ENCODE assay signal across 28 mouse cellular contexts in the genomic region with DNA sequence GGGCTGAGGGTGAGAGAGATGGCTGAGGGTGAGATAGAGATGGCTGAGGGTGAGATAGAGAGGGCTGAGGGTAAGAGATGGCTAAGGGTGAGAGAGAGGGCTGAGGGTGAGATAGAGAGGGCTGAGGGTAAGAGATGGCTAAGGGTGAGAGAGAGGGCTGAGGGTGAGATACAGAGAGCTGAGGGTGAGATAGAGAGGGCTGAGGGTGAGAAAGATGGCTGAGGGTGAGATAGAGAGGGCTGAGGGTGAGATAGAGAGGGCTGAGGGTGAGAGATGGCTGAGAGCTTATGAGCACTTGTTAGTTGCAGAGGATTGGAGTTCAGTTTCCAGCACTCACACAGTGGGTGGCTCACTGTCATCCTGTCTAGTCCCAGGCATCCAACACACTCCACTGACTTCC. TPM values are rescaled to one million over a fixed set of nuclear protein-coding genes. Genes with fewer than 3 reads are reported as not detected.
DNase-seq lines count a peak whose midpoint lies in the region; ATAC-seq and TF ChIP-seq lines count a peak whose summit lies in the region.
"Had no signal": no experiment of that assay in that cellular context is flagged by ENCODE, and none has a peak within 500 bp of the region (broad histone marks: within the 10 kb centered on the region; RNA-seq: fewer than 3 reads in every experiment).

No protein-coding gene starts in this region.

- H3K36me3 ChIP-seq in liver, embryonic 11.5 days (ENCODE audit: control insufficient read depth, insufficient read depth, low read length), result no peaks in the 10 kb centered on the region
- H3K36me3 ChIP-seq in liver, postnatal 0 days (replicated peaks; ENCODE audit: insufficient read depth, low read length), result no peaks in the 10 kb centered on the region
- no peaks in the 10 kb centered on the region for H3K36me3 ChIP-seq in liver, embryonic 14.5 days (replicated peaks; ENCODE audit: control insufficient read depth, insufficient read depth, low read depth)
- H3K36me3 ChIP-seq: embryonic facial prominence, embryonic 10.5 days; embryonic facial prominence, embryonic 13.5 days; forebrain, embryonic 12.5 days; forebrain, embryonic 15.5 days; heart, embryonic 12.5 days; heart, embryonic 15.5 days; hindbrain, embryonic 10.5 days; hindbrain, embryonic 13.5 days had no signal

- TF ChIP-seq CTCF in liver, postnatal 0 days (IDR thresholded peaks at IDR 0.05; ENCODE audit: low read depth), result no peak
- TF ChIP-seq CTCF in liver, embryonic 14.5 days (IDR thresholded peaks at IDR 0.05; ENCODE audit: low read depth), result no peak

- ATAC-seq in liver, embryonic 11.5 days (replicated peaks; ENCODE audit: low FRiP score), result peak; percentile 84
- ATAC-seq in liver, postnatal 0 days, result no peak
- peak; percentile 83 for ATAC-seq in liver, embryonic 14.5 days (ENCODE audit: insufficient read depth)
- peak; percentile 52 for ATAC-seq in megakaryocyte progenitor cell, adult 5-6 weeks (replicated peaks; ENCODE audit: poor library complexity)
- ATAC-seq: forebrain, embryonic 15.5 days; hindbrain, embryonic 16.5 days; Patski had no signal

- no peak for DNase-seq in liver, embryonic 11.5 days (ENCODE audit: low spot score)
- DNase-seq in liver, postnatal 0 days, result no peak
- no peak for DNase-seq in liver, embryonic 14.5 days (ENCODE audit: low read depth in 3 of 3, low spot score in 3 of 3)
- no peak for DNase-seq in kidney, adult 11 months
- DNase-seq in adrenal gland, postnatal 36 days, result no peak
- DNase-seq: adrenal gland, adult 2 months; adrenal gland, postnatal 14 days; cerebellum, adult 11-12 months; cerebellum, adult 8-10 months; cerebellum, postnatal 10 days; cerebellum, postnatal 36 days; embryo, embryonic 11 days; gastrocnemius, postnatal 25 days; heart, adult 18-20 months; heart, postnatal 10 days; heart, postnatal 36 days had no signal

- no peak overlapping the region for H3K27ac ChIP-seq in liver, embryonic 11.5 days (ENCODE audit: low read depth, low read length)
- H3K27ac ChIP-seq in liver, postnatal 0 days (ENCODE audit: low read depth), result no peak overlapping the region
- no peak overlapping the region for H3K27ac ChIP-seq in liver, embryonic 14.5 days
- H3K27ac ChIP-seq: embryonic facial prominence, embryonic 10.5 days; embryonic facial prominence, embryonic 13.5 days; forebrain, embryonic 12.5 days; forebrain, embryonic 15.5 days; heart, embryonic 15.5 days; hindbrain, embryonic 10.5 days; hindbrain, embryonic 13.5 days had no signal

- H3K4me3 ChIP-seq in liver, embryonic 11.5 days (ENCODE audit: low read depth, low read length), result no peak overlapping the region
- no peak overlapping the region for H3K4me3 ChIP-seq in liver, postnatal 0 days (ENCODE audit: low read depth, low read length)
- H3K4me3 ChIP-seq in liver, embryonic 14.5 days (ENCODE audit: insufficient read depth in 1 of 2, low read depth in 2 of 2, low read length in 2 of 2), result no peak overlapping the region
- H3K4me3 ChIP-seq: embryonic facial prominence, embryonic 10.5 days; embryonic facial prominence, embryonic 13.5 days; erythroblast, embryonic 14.5 days; forebrain, embryonic 12.5 days; forebrain, embryonic 15.5 days; heart, embryonic 12.5 days; heart, embryonic 15.5 days; hindbrain, embryonic 10.5 days; hindbrain, embryonic 13.5 days had no signal

- H3K27me3 ChIP-seq in liver, embryonic 11.5 days (replicated peaks; ENCODE audit: control insufficient read depth, insufficient read depth, low read length), result no peaks in the 10 kb centered on the region
- no peaks in the 10 kb centered on the region for H3K27me3 ChIP-seq in liver, postnatal 0 days (ENCODE audit: insufficient read depth, low read length)
- no peaks in the 10 kb centered on the region for H3K27me3 ChIP-seq in liver, embryonic 14.5 days (ENCODE audit: control insufficient read depth, insufficient read depth, low read length)
- H3K27me3 ChIP-seq: embryonic facial prominence, embryonic 13.5 days; forebrain, embryonic 12.5 days; forebrain, embryonic 15.5 days; heart, embryonic 12.5 days; heart, embryonic 15.5 days; hindbrain, embryonic 13.5 days; Patski had no signal

- TF ChIP-seq EP300 in liver, postnatal 0 days (IDR thresholded peaks at IDR 0.05; ENCODE audit: low read depth), result no peak
- TF ChIP-seq EP300 in liver, embryonic 14.5 days (IDR thresholded peaks at IDR 0.05; ENCODE audit: low read depth), result peak; percentile 29; the same call in 1 of the 2 replicates

- no peak overlapping the region for H3K4me2 ChIP-seq in liver, embryonic 11.5 days
- H3K4me2 ChIP-seq in liver, postnatal 0 days (ENCODE audit: low read depth, low read length), result no peak overlapping the region
- H3K4me2 ChIP-seq in liver, embryonic 14.5 days (ENCODE audit: low read depth), result no peak overlapping the region
- H3K4me2 ChIP-seq: embryonic facial prominence, embryonic 13.5 days; forebrain, embryonic 12.5 days; forebrain, embryonic 15.5 days; heart, embryonic 12.5 days; heart, embryonic 15.5 days; hindbrain, embryonic 13.5 days had no signal

- no peak overlapping the region for H3K9ac ChIP-seq in liver, embryonic 11.5 days (ENCODE audit: low read depth, low read length)
- no peak overlapping the region for H3K9ac ChIP-seq in liver, postnatal 0 days (replicated peaks)
- H3K9ac ChIP-seq in liver, embryonic 14.5 days (replicated peaks), result no peak overlapping the region
- H3K9ac ChIP-seq: embryonic facial prominence, embryonic 13.5 days; forebrain, embryonic 12.5 days; forebrain, embryonic 15.5 days; heart, embryonic 12.5 days; heart, embryonic 15.5 days; hindbrain, embryonic 13.5 days had no signal

- no peaks in the 10 kb centered on the region for H3K9me3 ChIP-seq in liver, embryonic 11.5 days (ENCODE audit: control insufficient read depth, low read length)
- H3K9me3 ChIP-seq in liver, postnatal 0 days (ENCODE audit: low read length), result no peaks in the 10 kb centered on the region
- H3K9me3 ChIP-seq in liver, embryonic 14.5 days (ENCODE audit: control insufficient read depth, low read length), result no peaks in the 10 kb centered on the region
- H3K9me3 ChIP-seq: embryonic facial prominence, embryonic 10.5 days; embryonic facial prominence, embryonic 13.5 days; forebrain, embryonic 12.5 days; forebrain, embryonic 15.5 days; heart, embryonic 15.5 days; hindbrain, embryonic 10.5 days; hindbrain, embryonic 13.5 days had no signal

- H3K4me1 ChIP-seq in liver, embryonic 11.5 days (replicated peaks; ENCODE audit: control insufficient read depth, insufficient read depth, low read length), result no peaks in the 10 kb centered on the region
- H3K4me1 ChIP-seq in liver, postnatal 0 days (ENCODE audit: insufficient read depth), result no peaks in the 10 kb centered on the region
- peaks cover 2 to 17% of the 10 kb centered on the region in 2 experiments for H3K4me1 ChIP-seq in liver, embryonic 14.5 days (replicated peaks; ENCODE audit: control insufficient read depth in 2 of 2, insufficient read depth in 2 of 2, low read length in 1 of 2)
- H3K4me1 ChIP-seq: embryonic facial prominence, embryonic 10.5 days; embryonic facial prominence, embryonic 13.5 days; forebrain, embryonic 12.5 days; forebrain, embryonic 15.5 days; heart, embryonic 12.5 days; hindbrain, embryonic 10.5 days; hindbrain, embryonic 13.5 days had no signal

RNA-seq across cellular contexts. Expression of a gene that starts 19.4 kb away (rescaled TPM):
- polyA plus RNA-seq in liver, embryonic 11.5 days (2014; fragmentation: Nextera tagmentation; extraction: Ambion mirVana), result 143 and 157 TPM in 2 replicates
- 32.6 and 33.3 TPM in 2 replicates for polyA plus RNA-seq in liver, postnatal 0 days (2015; fragmentation: Nextera tagmentation; extraction: Ambion mirVana)
- polyA plus RNA-seq in liver, embryonic 14.5 days (2012; rRNA removed), result 77.5 and 115 TPM in 2 replicates
- 49.2 and 57.2 TPM in 2 replicates for polyA plus RNA-seq in liver, embryonic 14.5 days (2014; fragmentation: Nextera tagmentation; extraction: Ambion mirVana)
- 283 and 299 TPM in 2 replicates for total RNA-seq in megakaryocyte progenitor cell, adult 5-6 weeks (2015)
- total RNA-seq in megakaryocyte progenitor cell, adult 5-6 weeks (2017), result 415 and 496 TPM in 2 replicates
- 100 to 1,000 TPM; 109 to 118 TPM for total RNA-seq in adrenal gland, postnatal 36 days (2021)

RNA-seq across cellular contexts. Expression of a gene that starts 19.7 kb away (rescaled TPM):
- 52.6 and 61.2 TPM in 2 replicates for polyA plus RNA-seq in liver, embryonic 11.5 days (2014; fragmentation: Nextera tagmentation; extraction: Ambion mirVana)
- 9.2 and 10.6 TPM in 2 replicates for polyA plus RNA-seq in liver, postnatal 0 days (2015; fragmentation: Nextera tagmentation; extraction: Ambion mirVana)
- polyA plus RNA-seq in liver, embryonic 14.5 days (2012; rRNA removed), result 9.5 and 14.3 TPM in 2 replicates
- polyA plus RNA-seq in liver, embryonic 14.5 days (2014; fragmentation: Nextera tagmentation; extraction: Ambion mirVana), result 14.7 and 15.1 TPM in 2 replicates
- 46.5 and 46.8 TPM in 2 replicates for total RNA-seq in megakaryocyte progenitor cell, adult 5-6 weeks (2015)
- 45.9 and 47.4 TPM in 2 replicates for total RNA-seq in megakaryocyte progenitor cell, adult 5-6 weeks (2017)
- total RNA-seq in adrenal gland, postnatal 36 days (2021), result 10 to 100 TPM; 33.2 to 36.6 TPM

RNA-seq across cellular contexts. Expression of a gene that starts 41.2 kb away (rescaled TPM):
- 1.3 and 1.9 TPM in 2 replicates for polyA plus RNA-seq in liver, embryonic 11.5 days (2014; fragmentation: Nextera tagmentation; extraction: Ambion mirVana)
- 0.96 and 1.4 TPM in 2 replicates for polyA plus RNA-seq in liver, postnatal 0 days (2015; fragmentation: Nextera tagmentation; extraction: Ambion mirVana)
- polyA plus RNA-seq in liver, embryonic 14.5 days (2012; rRNA removed), result 1.5 and 2.3 TPM in 2 replicates
- polyA plus RNA-seq in liver, embryonic 14.5 days (2014; fragmentation: Nextera tagmentation; extraction: Ambion mirVana), result 0.25 and 0.47 TPM in 2 replicates
- 0.98 and 1.2 TPM in 2 replicates for total RNA-seq in megakaryocyte progenitor cell, adult 5-6 weeks (2015)
- total RNA-seq in megakaryocyte progenitor cell, adult 5-6 weeks (2017), result 1.9 TPM in 1 of 2 replicates, not detected in the other
- 1 to 10 TPM; 1.2 to 2.2 TPM for total RNA-seq in adrenal gland, postnatal 36 days (2021)

RNA-seq across cellular contexts. Expression of a gene that starts 41.4 kb away (rescaled TPM):
- 150 and 152 TPM in 2 replicates for polyA plus RNA-seq in liver, embryonic 11.5 days (2014; fragmentation: Nextera tagmentation; extraction: Ambion mirVana)
- 38.1 and 45.4 TPM in 2 replicates for polyA plus RNA-seq in liver, postnatal 0 days (2015; fragmentation: Nextera tagmentation; extraction: Ambion mirVana)
- polyA plus RNA-seq in liver, embryonic 14.5 days (2012; rRNA removed), result 68.1 and 157 TPM in 2 replicates
- 62.4 and 64.4 TPM in 2 replicates for polyA plus RNA-seq in liver, embryonic 14.5 days (2014; fragmentation: Nextera tagmentation; extraction: Ambion mirVana)
- 378 and 387 TPM in 2 replicates for total RNA-seq in megakaryocyte progenitor cell, adult 5-6 weeks (2015)
- total RNA-seq in megakaryocyte progenitor cell, adult 5-6 weeks (2017), result 92.7 and 143 TPM in 2 replicates
- 100 to 1,000 TPM; 131 to 138 TPM for total RNA-seq in adrenal gland, postnatal 36 days (2021)
